Mouse (Mus musculus) granulocyte monocyte progenitor cell, adult 5-6 weeks (primary cell): ENCODE results near the gene Slc36a2. TPM values are rescaled to one million over a fixed set of nuclear protein-coding genes. Genes with fewer than 3 reads are reported as not detected.

ENCODE experiments used
- ATAC-seq: replicated peaks from 2 replicates; pipeline ENCODE4 v1.8.0; 2016; ENCODE audit warnings: mild to moderate bottlenecking, moderate TSS enrichment, inconsistent platforms; ENCODE audit not compliant: poor library complexity, severe bottlenecking
- total RNA-seq, 2 experiments: library from RNA; stranded (forward) in 1 of 2; stranded (reverse) in 1 of 2; fragments of 200-712, 200-1000 nt in 1 of 2; fragments of >200 nt in 1 of 2; fragmentation: Nextera tagmentation in 1 of 2; gene quantifications; 2 replicates each; pipeline ENCODE4 v1.2.3; 2014 to 2017

The Slc36a2 gene
- total RNA-seq (2014; fragmentation: Nextera tagmentation) (6.5 and 7.6 TPM in 2 replicates), total RNA-seq (2017) (1.9 and 2.8 TPM in 2 replicates)

GRCm38 (mm10) chr11:55184733-55185291 lies at the start of gene Slc36a2:
Gene Slc36a2 (minus strand): TSS chr11:55185077.
- ATAC-seq: peak; percentile 55

DNA sequence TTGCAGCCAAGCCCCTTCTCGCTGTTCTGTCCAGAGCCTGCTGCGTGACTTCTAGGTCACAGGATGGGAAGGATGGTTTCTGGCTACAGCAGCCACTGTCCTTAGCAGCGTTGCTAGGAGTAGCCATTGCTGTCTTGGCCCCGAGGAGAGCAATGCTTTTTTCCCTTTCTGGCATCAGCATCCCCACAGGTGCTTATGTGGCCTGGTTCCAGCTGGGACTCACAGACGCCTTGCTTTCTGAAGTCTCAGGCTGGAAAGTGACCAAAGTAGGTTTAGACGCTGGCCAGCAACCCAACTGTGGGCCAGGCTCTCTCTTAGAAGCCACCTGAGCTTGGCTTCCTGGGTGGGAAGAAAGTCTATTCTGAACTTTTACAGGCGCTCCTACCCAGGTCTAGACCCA lies 49.4 kb upstream of the Slc36a2 start:
- no peak for ATAC-seq

- ATAC-seq: no peak
Measured at GRCm38 (mm10) chr11:55231034-55231433, 46.2 kb upstream of the Slc36a2 start.

- ATAC-seq: no peak
Measured at GRCm38 (mm10) chr11:55221306-55221705, 36.4 kb upstream of the Slc36a2 start.

- no peak for ATAC-seq
Measured at GRCm38 (mm10) chr11:55218473-55218872, 33.6 kb upstream of the Slc36a2 start.

GRCm38 (mm10) chr11:55217880-55218279 lies 33.0 kb upstream of the Slc36a2 start:
- ATAC-seq: no peak

DNA sequence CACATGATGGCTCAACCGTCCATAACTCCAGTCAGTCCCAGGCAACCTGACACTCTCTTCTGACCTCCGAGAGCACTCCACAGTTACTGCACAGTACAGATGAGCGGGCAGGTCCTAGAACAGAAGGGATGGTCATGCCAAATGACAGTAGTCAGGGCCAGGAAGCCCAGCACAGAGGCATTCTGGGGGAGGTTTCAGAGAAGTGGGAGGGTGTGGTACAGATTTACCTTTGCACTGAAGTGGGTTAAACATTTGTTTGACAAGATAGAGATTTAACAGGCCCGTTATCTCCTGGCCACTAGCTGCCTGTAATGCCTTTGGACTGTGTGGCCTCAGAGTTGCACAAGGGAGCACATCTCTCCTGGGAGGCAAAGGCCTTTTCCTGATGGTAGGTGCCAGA lies 32.5 kb upstream of the Slc36a2 start:
- no peak for ATAC-seq

- ATAC-seq: no peak
Measured at GRCm38 (mm10) chr11:55216830-55217229, 32.0 kb upstream of the Slc36a2 start.

- ATAC-seq: no peak
Measured at GRCm38 (mm10) chr11:55216061-55216460, 31.2 kb upstream of the Slc36a2 start.

GRCm38 (mm10) chr11:55214978-55215377 lies 30.1 kb upstream of the Slc36a2 start:
- ATAC-seq: peak; percentile 24; the same call in 1 of the 2 replicates

- no peak for ATAC-seq
Measured at GRCm38 (mm10) chr11:55214161-55214560, 29.3 kb upstream of the Slc36a2 start.

- ATAC-seq: no peak
Measured at GRCm38 (mm10) chr11:55213518-55213917, 28.6 kb upstream of the Slc36a2 start.

DNA sequence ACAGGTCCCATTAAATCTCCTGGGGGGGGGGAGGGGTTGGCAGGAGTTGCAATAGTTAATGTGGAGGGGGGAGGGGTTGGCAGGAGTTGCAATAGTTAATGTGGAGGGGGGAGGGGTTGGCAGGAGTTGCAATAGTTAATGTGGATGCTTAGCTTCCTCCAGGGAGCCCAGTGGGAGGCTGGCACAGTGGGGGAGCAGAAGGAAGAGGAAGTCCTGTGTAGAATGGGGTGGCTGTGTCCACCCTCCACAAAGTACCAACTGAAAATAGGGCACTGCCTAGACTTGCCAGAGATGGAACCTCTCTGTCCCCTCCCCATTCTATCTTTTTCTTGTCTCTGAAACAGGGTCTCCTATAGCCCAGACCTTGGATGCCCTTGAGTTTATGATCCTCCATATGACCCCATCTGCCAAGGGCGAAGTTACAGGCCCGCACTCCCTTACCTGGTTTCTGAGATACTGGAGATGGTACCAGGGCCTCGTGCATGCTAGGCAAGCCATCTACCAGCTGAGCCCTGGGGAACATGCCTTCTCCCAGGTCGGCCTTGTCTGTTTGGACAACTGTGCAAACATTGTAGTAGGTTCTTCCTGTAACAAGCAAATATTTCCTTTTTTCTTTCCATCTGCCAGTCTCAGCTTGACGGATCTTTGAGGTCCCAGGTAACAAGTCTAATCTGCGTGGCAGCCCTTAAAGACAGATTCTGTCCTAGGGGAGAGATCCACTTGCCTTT lies 24.9 kb upstream of the Slc36a2 start:
- peak; percentile 78 for ATAC-seq

DNA sequence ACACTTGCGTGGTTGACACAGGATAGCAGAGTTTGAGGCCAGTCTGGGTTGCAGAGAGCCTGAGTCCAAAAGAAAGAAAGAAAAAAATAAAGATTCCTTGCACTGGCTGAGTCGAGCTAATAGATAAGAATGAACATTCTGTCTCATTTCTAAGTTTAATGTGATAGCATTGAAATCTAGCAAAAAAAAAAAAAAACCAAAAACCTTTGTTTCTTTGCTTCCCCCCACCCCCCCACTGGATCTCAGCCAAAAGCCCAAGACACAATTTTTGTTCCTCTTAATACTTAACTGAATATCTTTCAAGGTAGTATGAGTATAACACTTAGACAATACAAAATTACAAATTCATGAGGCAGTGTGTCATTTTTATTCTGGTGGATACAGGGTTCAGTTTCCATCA lies 24.2 kb upstream of the Slc36a2 start:
- no peak for ATAC-seq

DNA sequence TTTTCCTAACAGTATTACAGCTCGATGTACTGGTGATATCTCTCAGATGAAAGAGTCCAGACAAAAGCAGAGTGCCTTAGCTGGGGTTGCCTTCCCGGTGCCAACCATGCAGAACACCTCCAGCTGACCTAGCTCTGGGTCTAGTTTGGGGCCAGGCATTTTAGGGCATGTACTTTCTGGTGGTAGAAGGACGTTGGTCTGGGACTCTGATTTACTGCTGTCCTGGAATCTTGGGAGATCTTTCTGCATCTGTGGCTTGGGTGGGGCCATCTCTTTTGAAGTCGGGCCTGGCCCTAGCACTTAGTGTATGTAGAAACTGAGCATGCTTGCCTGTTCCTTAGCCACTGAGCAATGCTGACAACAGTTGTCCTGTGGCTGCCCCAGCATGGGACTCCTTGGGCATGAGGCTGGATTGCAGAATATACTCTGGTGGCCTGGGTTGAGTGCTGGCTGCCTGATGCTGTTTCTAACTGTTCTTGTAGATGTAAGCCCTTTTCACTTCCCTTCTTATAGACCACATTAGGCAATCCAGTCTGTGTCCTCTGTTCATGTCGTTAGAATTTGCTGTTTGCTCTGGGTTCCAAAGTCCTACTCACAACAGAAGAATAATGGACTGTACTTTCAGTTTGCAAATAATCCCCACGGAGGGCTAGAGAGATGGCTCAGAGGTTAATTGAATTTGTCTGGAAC lies 23.3 kb upstream of the Slc36a2 start:
- ATAC-seq: peak; percentile 77

DNA sequence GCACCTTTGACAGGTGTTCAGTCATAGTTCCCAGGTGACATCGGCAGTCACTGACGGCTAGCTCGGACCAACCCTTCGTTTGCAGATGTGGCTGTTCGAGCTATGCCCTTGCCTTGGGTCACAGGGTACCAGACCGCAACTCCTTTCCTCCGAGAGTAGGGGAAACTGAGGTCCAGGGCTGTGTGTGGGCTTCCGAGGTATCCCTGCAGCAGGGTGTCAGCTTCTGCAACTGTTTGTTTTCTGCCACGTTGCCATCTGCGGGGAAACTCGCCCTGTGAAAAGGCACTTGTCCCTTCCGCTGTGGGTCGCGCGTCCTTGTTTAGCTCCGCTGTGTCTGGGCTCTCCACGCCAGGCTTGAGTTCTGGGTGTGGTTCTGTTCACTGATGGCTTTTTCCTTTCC lies 19.7 kb upstream of the Slc36a2 start:
- no peak for ATAC-seq

DNA sequence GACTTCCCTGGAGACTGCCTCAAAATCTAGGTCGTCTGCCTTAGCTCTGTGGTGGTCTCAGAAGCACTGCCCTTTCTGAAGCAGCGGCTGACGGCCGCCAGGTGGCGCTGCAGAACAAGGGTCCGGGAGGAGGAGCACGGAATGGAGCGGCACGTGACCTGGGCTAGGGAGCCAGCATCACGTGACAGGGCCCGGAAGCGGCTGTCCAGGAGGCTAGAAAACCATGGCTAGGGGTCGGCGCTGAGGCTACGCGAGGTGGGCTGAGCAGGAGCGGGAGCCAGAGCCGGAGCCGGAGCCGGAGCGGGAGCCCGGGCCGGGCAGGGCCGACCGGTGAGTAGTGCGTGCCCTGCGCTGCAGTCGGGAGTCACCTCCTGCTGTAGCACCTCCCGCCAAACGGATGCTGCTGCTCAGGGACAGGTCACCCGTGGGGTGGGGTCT lies 19.3 kb upstream of the Slc36a2 start, which contains the start of gene Slc36a1:
Gene Slc36a1, plus strand, starts transcription at position 192 of the 438 bp plus-strand sequence.
- peak; percentile 68 for ATAC-seq

GRCm38 (mm10) chr11:55197740-55198510 lies 13.0 kb upstream of the Slc36a2 start:
- peak; percentile 73 for ATAC-seq

DNA sequence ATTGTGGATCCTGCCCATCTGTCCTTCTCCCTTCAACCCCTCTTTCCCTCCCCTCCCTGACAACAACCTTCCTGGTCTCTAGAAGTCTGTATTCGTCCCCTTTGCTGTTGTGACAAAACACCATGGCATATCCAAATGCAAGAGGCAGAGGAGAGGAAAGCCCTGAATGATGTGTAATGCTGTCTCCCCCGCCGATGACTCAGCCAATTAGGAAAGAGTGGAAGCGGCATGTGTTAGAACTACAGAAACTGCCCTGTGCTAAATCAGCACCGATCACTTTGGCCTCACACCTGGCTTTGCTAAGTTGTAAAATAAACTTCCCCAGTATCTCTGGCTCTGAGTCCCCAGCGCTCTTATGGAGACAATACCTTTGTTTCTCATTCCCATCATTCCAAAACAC lies 12.2 kb upstream of the Slc36a2 start:
- ATAC-seq: peak; percentile 44

- ATAC-seq: no peak
Measured at GRCm38 (mm10) chr11:55190216-55190615, 5.3 kb upstream of the Slc36a2 start.

DNA sequence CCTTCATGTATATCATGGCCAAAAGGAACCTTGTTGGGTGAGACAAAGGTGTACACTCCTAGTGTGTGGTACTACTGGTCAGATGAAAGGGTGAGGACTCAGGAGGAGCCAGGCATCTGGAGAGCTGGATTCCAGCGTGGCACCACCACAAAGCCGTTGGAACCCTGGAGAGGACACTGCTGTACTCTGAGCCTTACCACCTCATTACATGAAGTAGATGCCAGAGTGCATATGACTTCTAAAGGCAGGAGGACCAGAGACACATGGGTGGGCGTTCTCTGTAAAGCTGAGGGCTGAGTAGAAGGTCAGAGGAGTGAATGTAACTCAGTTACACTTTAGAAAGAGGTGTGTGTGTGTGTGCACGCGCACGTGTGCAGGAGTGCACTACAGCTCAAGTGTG lies 2.9 kb upstream of the Slc36a2 start:
- ATAC-seq: no peak
